ENCODE assay signal across 28 mouse cellular contexts in the genomic region with DNA sequence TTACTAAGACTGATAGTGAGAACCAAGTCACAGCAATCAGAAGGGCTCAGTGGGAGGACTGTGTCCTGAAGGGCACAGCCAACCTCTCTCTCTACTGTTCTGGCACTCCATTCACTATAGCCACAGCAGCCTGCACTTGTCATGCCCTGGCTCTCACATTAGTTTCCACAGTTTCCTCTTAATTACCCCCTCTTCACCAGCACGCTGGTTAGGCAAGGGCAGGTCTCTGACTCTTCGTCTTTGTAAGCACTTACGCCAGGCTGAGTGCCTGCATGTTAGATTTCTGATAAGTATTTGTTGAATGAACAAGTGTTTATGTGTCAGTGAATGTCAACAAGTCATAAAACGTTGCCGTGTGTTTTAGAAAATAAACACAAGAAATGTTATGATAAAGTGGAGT.
A peak's percentile ranks its signal among the peaks of the same experiment; 100 is the strongest.
DNase-seq lines count a peak whose midpoint lies in the region; ATAC-seq and TF ChIP-seq lines count a peak whose summit lies in the region.
"Had no signal": no experiment of that assay in that cellular context is flagged by ENCODE, and none has a peak within 500 bp of the region (broad histone marks: within the 10 kb centered on the region; RNA-seq: fewer than 3 reads in every experiment).

No protein-coding gene starts in this region.

- TF ChIP-seq POLR2A in lung, adult 2 months (IDR thresholded peaks at IDR 0.05; ENCODE audit: borderline replicate concordance, extremely low read depth, low read depth, low read length), result no peak
- TF ChIP-seq POLR2A in kidney, adult 2 months (IDR thresholded peaks at IDR 0.05; ENCODE audit: low read depth, low read length), result no peak

- H3K4me1 ChIP-seq in lung, adult 2 months (ENCODE audit: control insufficient read depth, insufficient read depth, low read length), result no peaks in the 10 kb centered on the region
- H3K4me1 ChIP-seq in lung, postnatal 0 days (ENCODE audit: insufficient read depth, low read depth, low read length), result peaks cover 2% of the 10 kb centered on the region; the same call in 1 of the 2 replicates
- H3K4me1 ChIP-seq in kidney, adult 2 months (ENCODE audit: control insufficient read depth, insufficient read depth, low read length), result no peaks in the 10 kb centered on the region

- 31% methylated on average over 5 of the region's 5 CpGs for WGBS in lung, adult 2 months
- 13% methylated on average over 5 of the region's 5 CpGs for WGBS in lung, postnatal 0 days
- 68% methylated on average over 5 of the region's 5 CpGs for WGBS in kidney, adult 2 months

- ATAC-seq in lung, postnatal 0 days, result peak; percentile 62
- ATAC-seq: forebrain, embryonic 16.5 days; hindbrain, embryonic 16.5 days; Patski had no signal

- no peaks in the 10 kb centered on the region for H3K9me3 ChIP-seq in lung, postnatal 0 days (ENCODE audit: low read length)
- H3K9me3 ChIP-seq: embryonic facial prominence, embryonic 10.5 days; embryonic facial prominence, embryonic 13.5 days; forebrain, embryonic 12.5 days; heart, embryonic 10.5 days; heart, embryonic 13.5 days; hindbrain, embryonic 10.5 days; hindbrain, embryonic 13.5 days had no signal

- H3K36me3 ChIP-seq in lung, postnatal 0 days (ENCODE audit: insufficient read depth, low read length), result no peaks in the 10 kb centered on the region
- no peaks in the 10 kb centered on the region for H3K36me3 ChIP-seq in kidney, adult 2 months (ENCODE audit: control insufficient read depth, insufficient read depth, low read length)
- H3K36me3 ChIP-seq: embryonic facial prominence, embryonic 10.5 days; embryonic facial prominence, embryonic 13.5 days; forebrain, embryonic 12.5 days; heart, embryonic 10.5 days; heart, embryonic 13.5 days; hindbrain, embryonic 10.5 days; hindbrain, embryonic 13.5 days had no signal

- no peak for TF ChIP-seq EP300 in lung, postnatal 0 days (IDR thresholded peaks at IDR 0.05)

- DNase-seq in heart, adult 11 months, result peak; percentile 34
- no peak for DNase-seq in heart, postnatal 25 days (ENCODE audit: low spot score)
- DNase-seq in lung, adult 2 months, result peak; percentile 7
- DNase-seq in lung, postnatal 14 days, result no peak
- peak; percentile 55 for DNase-seq in lung, postnatal 0 days (ENCODE audit: low spot score)
- DNase-seq in kidney, adult 2 months, result no peak
- DNase-seq in frontal cortex, adult 2 months (ENCODE audit: extremely low spot score in 1 of 2, low spot score in 1 of 2), result no peak
- DNase-seq: adrenal gland, postnatal 14 days; cerebellum, adult 11-12 months; cerebellum, adult 8-10 months; cerebellum, postnatal 10 days; cerebellum, postnatal 36 days; embryo, embryonic 11 days; gastrocnemius, adult 2 months; gastrocnemius, postnatal 14 days; heart, adult 2 months; heart, postnatal 36 days had no signal

- H3K27ac ChIP-seq in lung, postnatal 0 days (ENCODE audit: low read length), result no peak overlapping the region
- no peak overlapping the region for H3K27ac ChIP-seq in kidney, adult 2 months (ENCODE audit: insufficient read depth, low read depth, low read length)
- H3K27ac ChIP-seq: embryonic facial prominence, embryonic 10.5 days; embryonic facial prominence, embryonic 13.5 days; forebrain, embryonic 12.5 days; gastrocnemius, adult 2 months; heart, adult 2 months; heart, embryonic 10.5 days; heart, embryonic 13.5 days; hindbrain, embryonic 10.5 days; hindbrain, embryonic 13.5 days had no signal

- no peaks in the 10 kb centered on the region for H3K27me3 ChIP-seq in lung, postnatal 0 days (replicated peaks; ENCODE audit: insufficient read depth, low read length)
- no peaks in the 10 kb centered on the region for H3K27me3 ChIP-seq in kidney, adult 2 months (replicated peaks; ENCODE audit: control insufficient read depth, insufficient read depth, low read length)
- H3K27me3 ChIP-seq: forebrain, embryonic 12.5 days; hindbrain, embryonic 13.5 days; Patski had no signal

- no peak overlapping the region for H3K4me2 ChIP-seq in lung, postnatal 0 days (replicated peaks; ENCODE audit: low read depth, low read length)
- H3K4me2 ChIP-seq: embryonic facial prominence, embryonic 13.5 days; forebrain, embryonic 12.5 days; heart, embryonic 13.5 days; hindbrain, embryonic 13.5 days had no signal

- H3K9ac ChIP-seq in lung, postnatal 0 days (replicated peaks; ENCODE audit: low read depth), result no peak overlapping the region
- H3K9ac ChIP-seq: embryonic facial prominence, embryonic 13.5 days; forebrain, embryonic 12.5 days; heart, embryonic 13.5 days; hindbrain, embryonic 13.5 days had no signal

- intact Hi-C loops in heart, postnatal 25 days (cut with DNase I), result loop anchor here (10.0 kb wide), 1 partner anchor 191 kb away; no protein-coding TSS in a partner anchor

- no peak overlapping the region for H3K4me3 ChIP-seq in lung, adult 2 months (replicated peaks; ENCODE audit: extremely low read depth, low read depth, low read length)
- H3K4me3 ChIP-seq in lung, postnatal 0 days (ENCODE audit: low read depth, low read length), result no peak overlapping the region
- no peak overlapping the region for H3K4me3 ChIP-seq in kidney, adult 2 months (ENCODE audit: insufficient read depth, low read depth, low read length)
- H3K4me3 ChIP-seq: embryonic facial prominence, embryonic 10.5 days; embryonic facial prominence, embryonic 13.5 days; erythroblast, embryonic 14.5 days; forebrain, embryonic 12.5 days; gastrocnemius, adult 2 months; heart, adult 2 months; heart, embryonic 10.5 days; heart, embryonic 13.5 days; hindbrain, embryonic 10.5 days; hindbrain, embryonic 13.5 days had no signal

- TF ChIP-seq CTCF in lung, adult 2 months (IDR thresholded peaks at IDR 0.05; ENCODE audit: insufficient read depth, low read length), result no peak
- TF ChIP-seq CTCF in lung, postnatal 0 days (IDR thresholded peaks at IDR 0.05), result no peak
- no peak for TF ChIP-seq CTCF in kidney, adult 2 months (conservative IDR thresholded peaks at IDR 0.05; ENCODE audit: insufficient read depth, insufficient read length, low read depth, low read length)

Comparison
In these comparisons a context has a peak if more than half of its experiments do, and no peak if none do; other contexts are left out.
1. DNase-seq: peak in heart, adult 11 months (single experiment), lung, adult 2 months (single experiment) and lung, postnatal 0 days (single experiment); none in heart, postnatal 25 days (single experiment), lung, postnatal 14 days (single experiment), kidney, adult 2 months (single experiment) and frontal cortex, adult 2 months (0 of 2).